Mouse (Mus musculus): ENCODE data around the gene Myh10. TPM values are rescaled to one million over a fixed set of nuclear protein-coding genes. Genes with fewer than 3 reads are reported as not detected.

Gene Myh10
- 81.1 and 104 TPM in 2 replicates for polyA plus RNA-seq (2015; fragmentation: Nextera tagmentation; extraction: Ambion mirVana)

DNA sequence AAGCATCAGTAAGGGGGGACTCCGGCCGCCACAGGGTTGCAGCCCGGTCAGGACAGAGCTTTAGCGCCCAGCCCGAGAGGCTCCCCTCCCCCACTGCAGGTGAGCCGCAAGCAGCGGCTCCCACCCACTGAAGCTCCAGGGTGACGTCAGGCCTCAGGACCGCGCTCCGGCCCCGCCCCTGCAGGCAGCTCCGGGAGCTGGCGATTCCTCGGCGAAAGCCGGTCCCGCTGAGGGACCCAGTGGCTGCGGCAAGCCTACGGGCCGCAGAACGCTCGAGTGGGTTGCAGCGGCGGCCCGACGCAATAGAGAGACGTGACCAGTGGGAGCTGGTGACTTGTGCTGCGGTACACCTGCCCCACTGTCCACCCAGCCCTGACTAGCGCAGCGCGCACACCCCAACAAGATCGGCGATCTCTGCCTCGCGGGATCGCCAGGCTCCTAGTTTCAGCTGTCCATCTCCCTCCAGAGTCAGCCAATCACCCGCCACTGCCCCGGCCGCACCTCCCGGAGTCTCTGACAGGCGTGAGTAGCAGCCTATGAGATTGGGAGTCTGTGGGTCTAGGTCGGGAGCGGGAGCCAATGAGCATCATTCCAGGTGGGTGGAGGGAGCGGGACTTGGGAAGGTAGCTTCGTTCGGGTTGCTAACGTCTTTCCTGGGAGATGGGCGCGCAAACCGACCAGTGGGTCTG lies at the start of gene Myh10:
Gene Myh10, plus strand, starts transcription at position 239 of the 689 bp plus-strand sequence.
- Histone ChIP-seq H3K4me2 (ENCODE audit: low read depth, low read length) (peak within 1 kb of the TSS; percentile 91), H3K36me3 (ENCODE audit: control insufficient read depth, insufficient read depth) (no peaks in the 10 kb centered on the region), H3K27me3 (ENCODE audit: control insufficient read depth, insufficient read depth, low read length) (no peaks in the 10 kb centered on the region), H3K27ac (ENCODE audit: low read length) (peak within 1 kb of the TSS; percentile 99), H3K9me3 (replicated peaks; ENCODE audit: control insufficient read depth, low read length) (no peaks in the 10 kb centered on the region), H3K9ac (ENCODE audit: low read length) (peak within 1 kb of the TSS; percentile 97), H3K4me1 (ENCODE audit: control insufficient read depth, insufficient read depth, low read length) (peaks cover 19% of the 10 kb centered on the region), H3K4me3 (ENCODE audit: low read length) (peak within 1 kb of the TSS; percentile 82)
- WGBS: under 1% methylated on average over 51 of the region's 51 CpGs
- peak; percentile 99 for ATAC-seq (replicated peaks; ENCODE audit: extremely low read depth, insufficient read depth, low FRiP score)

DNA sequence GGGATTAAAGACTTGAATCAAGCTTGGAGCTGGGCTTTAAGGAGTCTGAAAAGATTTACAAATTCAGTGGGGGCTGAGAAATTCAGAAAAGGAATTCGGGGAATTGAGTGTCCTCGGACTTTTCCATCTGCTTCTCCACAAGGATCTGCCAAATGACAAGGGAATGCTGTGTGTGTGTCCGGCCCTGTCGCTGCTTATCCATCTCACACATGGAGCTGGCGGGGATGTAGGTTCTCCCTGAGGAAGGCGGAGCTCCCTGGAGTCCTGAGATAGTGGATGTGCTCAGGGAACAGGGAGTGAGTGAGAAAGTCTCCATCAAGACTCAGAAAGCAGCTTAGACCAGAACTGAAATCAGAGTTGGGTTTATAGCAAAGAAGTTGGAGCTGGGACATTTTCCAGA lies 46.6 kb upstream of the Myh10 start:
- ATAC-seq (replicated peaks; ENCODE audit: extremely low read depth, insufficient read depth, low FRiP score): peak; percentile 41; the same call in 1 of the 2 replicates
- Histone ChIP-seq H3K4me1 (ENCODE audit: control insufficient read depth, insufficient read depth, low read length) (peaks cover 12% of the 10 kb centered on the region), H3K9ac (ENCODE audit: low read length) (no peak overlapping the region), H3K36me3 (ENCODE audit: control insufficient read depth, insufficient read depth) (no peaks in the 10 kb centered on the region), H3K27me3 (ENCODE audit: control insufficient read depth, insufficient read depth, low read length) (no peaks in the 10 kb centered on the region), H3K9me3 (replicated peaks; ENCODE audit: control insufficient read depth, low read length) (0 out of 2 replicates have a peak, but pooled peaks cover 4% of the 10 kb centered on the region), H3K4me3 (ENCODE audit: low read length) (no peak overlapping the region), H3K4me2 (ENCODE audit: low read depth, low read length) (no peak overlapping the region), H3K27ac (ENCODE audit: low read length) (peak overlapping the region; percentile 44; the same call in 1 of the 2 replicates)
- WGBS: 35% methylated on average over 6 of the region's 6 CpGs

DNA sequence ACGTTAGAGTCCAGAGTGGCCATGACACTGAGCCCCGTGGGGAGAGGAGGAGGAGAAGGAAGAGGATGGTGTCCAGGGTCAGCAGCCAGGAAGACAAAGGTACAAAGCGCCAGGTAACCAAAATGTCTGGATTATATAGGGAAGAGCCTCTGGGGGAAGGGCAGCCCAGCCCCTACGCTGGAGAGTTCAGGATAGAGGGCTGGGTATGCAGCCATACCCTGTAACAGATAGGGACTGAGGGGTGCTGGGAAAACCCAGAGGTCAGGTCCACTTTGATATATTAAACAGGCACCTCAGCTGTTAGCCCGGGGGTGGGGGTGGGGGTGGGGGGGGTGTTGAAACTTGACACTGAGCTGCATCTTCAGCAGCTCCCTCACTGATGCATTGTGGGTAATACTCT lies 43.6 kb upstream of the Myh10 start:
- H3K4me3 ChIP-seq (ENCODE audit: low read length): no peak overlapping the region
- ATAC-seq (replicated peaks; ENCODE audit: extremely low read depth, insufficient read depth, low FRiP score): no peak
- no peak overlapping the region for H3K4me2 ChIP-seq (ENCODE audit: low read depth, low read length)
- H3K9me3 ChIP-seq (replicated peaks; ENCODE audit: control insufficient read depth, low read length): no peaks in the 10 kb centered on the region
- 64% methylated on average over 5 of the region's 5 CpGs for WGBS
- no peaks in the 10 kb centered on the region for H3K27me3 ChIP-seq (ENCODE audit: control insufficient read depth, insufficient read depth, low read length)
- no peaks in the 10 kb centered on the region for H3K36me3 ChIP-seq (ENCODE audit: control insufficient read depth, insufficient read depth)
- no peak overlapping the region for H3K27ac ChIP-seq (ENCODE audit: low read length)
- no peak overlapping the region for H3K9ac ChIP-seq (ENCODE audit: low read length)
- peaks cover 10% of the 10 kb centered on the region; the same call in 1 of the 2 replicates for H3K4me1 ChIP-seq (ENCODE audit: control insufficient read depth, insufficient read depth, low read length)

DNA sequence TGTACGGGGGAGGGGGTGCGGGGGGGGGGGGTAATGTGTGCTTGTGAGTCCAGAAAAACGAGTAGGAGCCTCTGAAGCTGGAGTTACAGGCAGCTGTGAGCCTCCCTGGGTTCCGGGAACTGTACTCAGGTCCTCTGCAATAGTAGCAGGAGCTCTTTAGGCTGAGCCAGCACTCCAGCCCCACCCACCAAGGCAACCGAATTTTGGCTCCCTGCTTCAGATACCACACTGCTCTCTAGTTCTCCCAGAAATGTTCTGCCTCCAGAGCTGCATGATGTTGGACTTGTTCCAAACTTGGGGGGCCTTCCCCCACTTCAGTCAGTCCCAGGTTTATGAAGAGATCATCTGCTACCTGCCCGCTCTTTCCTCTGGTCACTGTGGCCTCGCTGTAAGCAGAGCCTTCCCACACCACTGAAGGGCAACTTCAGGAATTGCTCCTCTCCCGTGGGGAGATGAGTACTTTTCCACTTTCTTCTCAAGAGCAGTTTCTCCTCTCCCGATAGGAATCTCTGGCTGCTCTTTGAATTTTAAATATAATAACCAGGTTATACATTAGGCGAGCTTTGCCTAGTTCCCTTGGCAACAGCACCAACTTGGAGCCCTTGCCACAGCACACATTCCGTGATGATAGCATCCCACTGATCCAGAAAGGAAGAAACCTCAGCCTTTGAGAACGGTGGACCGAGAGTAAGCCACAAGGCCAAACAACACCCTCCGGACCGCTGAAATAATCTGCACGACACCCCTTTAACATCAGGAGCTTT lies 42.8 kb upstream of the Myh10 start:
- no peak for ATAC-seq (replicated peaks; ENCODE audit: extremely low read depth, insufficient read depth, low FRiP score)
- WGBS: 69% methylated on average over 15 of the region's 16 CpGs

DNA sequence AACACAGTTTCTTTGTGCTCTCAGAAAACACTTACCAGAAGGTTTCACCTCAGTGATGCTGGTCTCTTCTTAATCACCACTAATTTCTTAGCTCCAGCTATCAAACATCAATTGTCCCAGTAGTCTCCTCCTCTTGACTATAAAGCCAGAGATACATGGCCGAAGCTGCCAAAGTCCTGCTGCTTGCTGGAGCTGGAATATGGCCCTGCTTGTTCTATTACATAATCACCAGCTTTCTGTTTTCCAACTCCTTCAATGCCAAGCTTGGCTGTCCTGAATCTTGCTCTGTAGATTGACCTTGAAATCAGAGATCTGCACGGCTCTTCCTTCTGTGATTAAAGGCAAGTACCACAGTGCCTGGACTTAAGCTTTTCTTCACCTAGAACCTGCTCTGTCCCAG lies 39.8 kb upstream of the Myh10 start:
- WGBS: 78% methylated on average over 2 of the region's 2 CpGs
- Histone ChIP-seq H3K27me3 (ENCODE audit: control insufficient read depth, insufficient read depth, low read length) (no peaks in the 10 kb centered on the region), H3K36me3 (ENCODE audit: control insufficient read depth, insufficient read depth) (no peaks in the 10 kb centered on the region)

More for the DNA sequence above, 42.8 kb upstream of the Myh10 start:
- H3K9ac ChIP-seq (ENCODE audit: low read length): no peak overlapping the region
- no peak overlapping the region for H3K27ac ChIP-seq (ENCODE audit: low read length)
- no peaks in the 10 kb centered on the region for H3K36me3 ChIP-seq (ENCODE audit: control insufficient read depth, insufficient read depth)
- no peak overlapping the region for H3K4me3 ChIP-seq (ENCODE audit: low read length)
- no peaks in the 10 kb centered on the region for H3K27me3 ChIP-seq (ENCODE audit: control insufficient read depth, insufficient read depth, low read length)
- peaks cover 10% of the 10 kb centered on the region; the same call in 1 of the 2 replicates for H3K4me1 ChIP-seq (ENCODE audit: control insufficient read depth, insufficient read depth, low read length)
- H3K9me3 ChIP-seq (replicated peaks; ENCODE audit: control insufficient read depth, low read length): no peaks in the 10 kb centered on the region
- H3K4me2 ChIP-seq (ENCODE audit: low read depth, low read length): no peak overlapping the region

DNA sequence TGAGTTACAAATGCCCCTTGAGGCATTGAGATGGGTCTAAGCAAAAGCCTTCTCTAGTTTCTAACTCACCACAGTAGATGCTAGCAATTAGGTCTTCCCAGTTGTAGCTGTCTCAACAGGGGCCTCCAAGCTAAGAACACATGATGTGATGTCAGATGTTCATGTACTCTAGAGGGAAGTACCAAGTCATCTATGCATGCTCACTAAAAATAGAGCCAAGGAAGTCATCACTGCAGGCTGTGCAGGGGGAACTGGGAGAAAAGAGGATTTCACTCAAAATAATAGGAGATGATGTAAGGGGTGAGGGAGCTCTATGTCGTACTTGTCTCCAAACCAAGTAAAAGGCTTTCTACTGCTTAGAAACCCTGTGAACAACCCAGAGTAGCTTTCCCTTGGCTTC lies 35.8 kb upstream of the Myh10 start:
- Histone ChIP-seq H3K4me3 (ENCODE audit: low read length) (no peak overlapping the region), H3K4me2 (ENCODE audit: low read depth, low read length) (no peak overlapping the region), H3K36me3 (ENCODE audit: control insufficient read depth, insufficient read depth) (no peaks in the 10 kb centered on the region), H3K27ac (ENCODE audit: low read length) (peak overlapping the region; percentile 57), H3K9me3 (replicated peaks; ENCODE audit: control insufficient read depth, low read length) (no peaks in the 10 kb centered on the region), H3K4me1 (ENCODE audit: control insufficient read depth, insufficient read depth, low read length) (peaks cover 40% of the 10 kb centered on the region), H3K27me3 (ENCODE audit: control insufficient read depth, insufficient read depth, low read length) (no peaks in the 10 kb centered on the region), H3K9ac (ENCODE audit: low read length) (no peak overlapping the region)
- WGBS: 73% methylated on average over 1 of the region's 1 CpGs
- ATAC-seq (replicated peaks; ENCODE audit: extremely low read depth, insufficient read depth, low FRiP score): no peak

More for the DNA sequence above, 39.8 kb upstream of the Myh10 start:
- H3K4me1 ChIP-seq (ENCODE audit: control insufficient read depth, insufficient read depth, low read length): peaks cover 25% of the 10 kb centered on the region
- H3K4me2 ChIP-seq (ENCODE audit: low read depth, low read length): no peak overlapping the region
- H3K9ac ChIP-seq (ENCODE audit: low read length): no peak overlapping the region
- H3K27ac ChIP-seq (ENCODE audit: low read length): no peak overlapping the region
- no peak for ATAC-seq (replicated peaks; ENCODE audit: extremely low read depth, insufficient read depth, low FRiP score)
- H3K9me3 ChIP-seq (replicated peaks; ENCODE audit: control insufficient read depth, low read length): no peaks in the 10 kb centered on the region
- H3K4me3 ChIP-seq (ENCODE audit: low read length): no peak overlapping the region

DNA sequence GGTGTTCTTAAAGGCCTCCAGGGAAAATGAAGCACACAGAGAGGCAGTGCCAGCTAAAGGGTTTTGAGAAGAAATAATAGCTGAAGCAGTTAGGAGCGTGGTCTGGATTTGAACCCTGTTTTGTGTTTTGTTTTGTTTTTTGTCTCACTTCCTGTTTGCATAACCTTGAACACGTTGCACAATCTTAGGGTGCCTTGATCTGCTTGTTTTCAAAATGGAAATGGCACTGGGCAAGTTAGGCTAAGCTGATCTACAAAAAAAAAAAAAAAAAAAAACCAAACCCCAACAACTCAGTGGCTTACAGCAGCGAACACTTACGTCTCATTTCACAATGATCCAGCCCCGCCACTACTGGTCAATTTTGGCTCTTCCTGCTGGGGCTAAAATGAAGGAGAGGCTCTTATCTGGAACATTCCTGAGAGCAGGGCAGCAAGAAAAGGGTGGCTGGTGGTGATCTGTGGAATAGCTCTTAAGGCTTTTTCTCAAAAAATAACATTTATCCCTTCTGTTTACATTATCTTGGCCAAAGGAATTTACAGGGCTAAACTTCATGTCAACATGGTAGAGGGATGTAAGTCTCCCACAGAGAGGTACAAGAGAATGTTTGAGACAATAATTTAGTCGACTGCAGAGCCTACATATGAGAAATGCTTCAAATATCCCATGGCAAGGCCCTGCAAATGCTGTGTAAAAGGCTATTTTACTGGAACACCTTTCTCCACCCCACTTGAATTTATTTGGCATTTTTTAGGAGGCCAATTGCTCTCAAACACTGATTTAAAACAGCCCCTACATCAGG lies 34.3 kb upstream of the Myh10 start:
- Histone ChIP-seq H3K9ac (ENCODE audit: low read length) (peak overlapping the region; percentile 22; the same call in 1 of the 2 replicates), H3K36me3 (ENCODE audit: control insufficient read depth, insufficient read depth) (no peaks in the 10 kb centered on the region), H3K4me1 (ENCODE audit: control insufficient read depth, insufficient read depth, low read length) (peaks cover 40% of the 10 kb centered on the region), H3K27ac (ENCODE audit: low read length) (peak overlapping the region; percentile 96), H3K4me3 (ENCODE audit: low read length) (no peak overlapping the region), H3K27me3 (ENCODE audit: control insufficient read depth, insufficient read depth, low read length) (no peaks in the 10 kb centered on the region), H3K9me3 (replicated peaks; ENCODE audit: control insufficient read depth, low read length) (no peaks in the 10 kb centered on the region), H3K4me2 (ENCODE audit: low read depth, low read length) (no peak overlapping the region)
- no peak for ATAC-seq (replicated peaks; ENCODE audit: extremely low read depth, insufficient read depth, low FRiP score)
- 25% methylated on average over 6 of the region's 6 CpGs for WGBS

DNA sequence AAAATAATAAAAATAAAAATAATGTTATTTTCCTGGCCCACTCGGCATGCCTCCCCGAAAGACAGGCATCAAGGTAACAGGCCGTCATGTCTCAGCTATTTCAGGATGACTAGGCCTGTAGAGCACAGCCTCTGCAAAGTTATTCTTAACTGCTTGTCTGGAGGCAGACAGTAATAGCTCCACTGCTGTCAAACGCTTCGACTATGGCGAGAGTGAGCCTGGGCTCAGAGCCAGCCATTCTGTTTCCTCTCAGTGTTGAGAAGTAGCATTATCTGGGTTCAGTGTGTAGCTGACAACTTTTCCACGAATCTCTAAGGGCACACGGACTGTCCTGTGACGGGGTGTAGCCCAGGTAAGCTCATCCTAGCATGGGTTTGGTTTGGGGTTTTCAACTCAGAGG lies 33.5 kb upstream of the Myh10 start:
- Histone ChIP-seq H3K9ac (ENCODE audit: low read length) (no peak overlapping the region), H3K27me3 (ENCODE audit: control insufficient read depth, insufficient read depth, low read length) (no peaks in the 10 kb centered on the region), H3K4me1 (ENCODE audit: control insufficient read depth, insufficient read depth, low read length) (peaks cover 40% of the 10 kb centered on the region), H3K27ac (ENCODE audit: low read length) (peak overlapping the region; percentile 96), H3K4me2 (ENCODE audit: low read depth, low read length) (no peak overlapping the region), H3K4me3 (ENCODE audit: low read length) (no peak overlapping the region), H3K36me3 (ENCODE audit: control insufficient read depth, insufficient read depth) (no peaks in the 10 kb centered on the region), H3K9me3 (replicated peaks; ENCODE audit: control insufficient read depth, low read length) (no peaks in the 10 kb centered on the region)
- WGBS: 11% methylated on average over 9 of the region's 9 CpGs
- peak; percentile 92 for ATAC-seq (replicated peaks; ENCODE audit: extremely low read depth, insufficient read depth, low FRiP score)

Data from heart, embryonic 16.5 days (tissue).